Mouse (Mus musculus): ENCODE data around the gene Ddx59. TPM values are rescaled to one million over a fixed set of nuclear protein-coding genes. Genes with fewer than 3 reads are reported as not detected.

Ddx59 gene
- polyA plus RNA-seq (2015; fragmentation: Nextera tagmentation; extraction: Ambion mirVana), result 15.7 and 16.0 TPM in 2 replicates

GRCm38 (mm10) chr1:136414798-136415755, at the start of gene Ddx59:
Gene Ddx59, plus strand, starts transcription at chr1:136415271.
- Histone ChIP-seq H3K4me1 (0 out of 2 replicates have a peak, but pooled peaks cover 2% of the 10 kb centered on the region), H3K4me2 (peak within 1 kb of the TSS; percentile 58), H3K9ac (peak within 1 kb of the TSS; percentile 80), H3K36me3 (peaks cover 6% of the 10 kb centered on the region; the same call in 1 of the 2 replicates), H3K4me3 (replicated peaks) (peak within 1 kb of the TSS; percentile 68), H3K27me3 (no peaks in the 10 kb centered on the region), H3K27ac (peak within 1 kb of the TSS; percentile 98), H3K9me3 (replicated peaks) (no peaks in the 10 kb centered on the region)
- 3% methylated on average over 78 of the region's 78 CpGs for WGBS
- peak; percentile 99 for ATAC-seq (replicated peaks; ENCODE audit: low FRiP score)

- Histone ChIP-seq H3K36me3 (no peaks in the 10 kb centered on the region), H3K9me3 (replicated peaks) (no peaks in the 10 kb centered on the region), H3K4me1 (no peaks in the 10 kb centered on the region), H3K27ac (no peak overlapping the region), H3K27me3 (no peaks in the 10 kb centered on the region), H3K9ac (no peak overlapping the region), H3K4me2 (no peak overlapping the region), H3K4me3 (replicated peaks) (no peak overlapping the region)
- 90% methylated on average over 3 of the region's 3 CpGs for WGBS
- no peak for ATAC-seq (replicated peaks; ENCODE audit: low FRiP score)
These were observed 49.1 kb upstream of the Ddx59 start for GRCm38 (mm10) chr1:136365986-136366385.

- no peak for ATAC-seq (replicated peaks; ENCODE audit: low FRiP score)
- 91% methylated on average over 7 of the region's 7 CpGs for WGBS
These were observed 35.8 kb upstream of the Ddx59 start for GRCm38 (mm10) chr1:136379261-136379660.

GRCm38 (mm10) chr1:136380161-136380560, 34.9 kb upstream of the Ddx59 start:
- Histone ChIP-seq H3K27me3 (no peaks in the 10 kb centered on the region), H3K4me2 (no peak overlapping the region)
- 84% methylated on average over 4 of the region's 4 CpGs for WGBS

More at GRCm38 (mm10) chr1:136379261-136379660, 35.8 kb upstream of the Ddx59 start:
- Histone ChIP-seq H3K9me3 (replicated peaks) (no peaks in the 10 kb centered on the region), H3K36me3 (no peaks in the 10 kb centered on the region), H3K4me3 (replicated peaks) (no peak overlapping the region), H3K27me3 (no peaks in the 10 kb centered on the region), H3K4me1 (no peaks in the 10 kb centered on the region), H3K4me2 (no peak overlapping the region), H3K27ac (no peak overlapping the region), H3K9ac (no peak overlapping the region)

GRCm38 (mm10) chr1:136380606-136381005, 34.5 kb upstream of the Ddx59 start:
- no peak for ATAC-seq (replicated peaks; ENCODE audit: low FRiP score)

More at GRCm38 (mm10) chr1:136380161-136380560, 34.9 kb upstream of the Ddx59 start:
- Histone ChIP-seq H3K36me3 (no peaks in the 10 kb centered on the region), H3K9ac (no peak overlapping the region), H3K27ac (no peak overlapping the region), H3K4me1 (no peaks in the 10 kb centered on the region), H3K4me3 (replicated peaks) (no peak overlapping the region), H3K9me3 (replicated peaks) (no peaks in the 10 kb centered on the region)
- ATAC-seq (replicated peaks; ENCODE audit: low FRiP score), result no peak

GRCm38 (mm10) chr1:136381169-136381568, 33.9 kb upstream of the Ddx59 start:
- no peak overlapping the region for H3K9ac ChIP-seq
- 64% methylated on average over 6 of the region's 6 CpGs for WGBS
- no peak overlapping the region for H3K27ac ChIP-seq
- ATAC-seq (replicated peaks; ENCODE audit: low FRiP score), result no peak
- no peaks in the 10 kb centered on the region for H3K9me3 ChIP-seq (replicated peaks)
- H3K36me3 ChIP-seq, result no peaks in the 10 kb centered on the region
- no peaks in the 10 kb centered on the region for H3K4me1 ChIP-seq
- no peaks in the 10 kb centered on the region for H3K27me3 ChIP-seq
- no peak overlapping the region for H3K4me3 ChIP-seq (replicated peaks)
- H3K4me2 ChIP-seq, result no peak overlapping the region

More at GRCm38 (mm10) chr1:136380606-136381005, 34.5 kb upstream of the Ddx59 start:
- Histone ChIP-seq H3K27me3 (no peaks in the 10 kb centered on the region), H3K4me1 (no peaks in the 10 kb centered on the region), H3K9me3 (replicated peaks) (no peaks in the 10 kb centered on the region), H3K36me3 (no peaks in the 10 kb centered on the region), H3K9ac (no peak overlapping the region), H3K27ac (no peak overlapping the region), H3K4me2 (no peak overlapping the region), H3K4me3 (replicated peaks) (no peak overlapping the region)
- WGBS, result 90% methylated on average over 8 of the region's 8 CpGs

- no peaks in the 10 kb centered on the region for H3K27me3 ChIP-seq
- H3K4me1 ChIP-seq, result no peaks in the 10 kb centered on the region
- no peak for ATAC-seq (replicated peaks; ENCODE audit: low FRiP score)
- H3K9me3 ChIP-seq (replicated peaks), result no peaks in the 10 kb centered on the region
- WGBS, result 78% methylated on average over 5 of the region's 5 CpGs
- H3K9ac ChIP-seq, result no peak overlapping the region
- H3K4me2 ChIP-seq, result no peak overlapping the region
- H3K27ac ChIP-seq, result no peak overlapping the region
- H3K4me3 ChIP-seq (replicated peaks), result no peak overlapping the region
- no peaks in the 10 kb centered on the region for H3K36me3 ChIP-seq
These were observed 33.5 kb upstream of the Ddx59 start for GRCm38 (mm10) chr1:136381583-136381982.

- no peaks in the 10 kb centered on the region for H3K36me3 ChIP-seq
- H3K9me3 ChIP-seq (replicated peaks), result no peaks in the 10 kb centered on the region
- ATAC-seq (replicated peaks; ENCODE audit: low FRiP score), result no peak
- no peak overlapping the region for H3K9ac ChIP-seq
- WGBS, result 37% methylated on average over 5 of the region's 6 CpGs
- no peaks in the 10 kb centered on the region for H3K4me1 ChIP-seq
- no peak overlapping the region for H3K4me2 ChIP-seq
- no peak overlapping the region for H3K4me3 ChIP-seq (replicated peaks)
- no peaks in the 10 kb centered on the region for H3K27me3 ChIP-seq
- H3K27ac ChIP-seq, result no peak overlapping the region
These were observed 28.2 kb upstream of the Ddx59 start for GRCm38 (mm10) chr1:136386914-136387313.

- peak; percentile 43; the same call in 1 of the 2 replicates for ATAC-seq (replicated peaks; ENCODE audit: low FRiP score)
- no peaks in the 10 kb centered on the region for H3K36me3 ChIP-seq
These were observed 20.6 kb upstream of the Ddx59 start for GRCm38 (mm10) chr1:136394506-136394905.

GRCm38 (mm10) chr1:136395073-136395472, 20.0 kb upstream of the Ddx59 start:
- Histone ChIP-seq H3K4me2 (peak overlapping the region; percentile 37; the same call in 1 of the 2 replicates), H3K4me3 (replicated peaks) (no peak overlapping the region), H3K27me3 (no peaks in the 10 kb centered on the region), H3K36me3 (no peaks in the 10 kb centered on the region), H3K9ac (no peak overlapping the region), H3K4me1 (0 out of 2 replicates have a peak, but pooled peaks cover 2% of the 10 kb centered on the region), H3K27ac (no peak overlapping the region), H3K9me3 (replicated peaks) (no peaks in the 10 kb centered on the region)
- no peak for ATAC-seq (replicated peaks; ENCODE audit: low FRiP score)
- 39% methylated on average over 5 of the region's 5 CpGs for WGBS

More at GRCm38 (mm10) chr1:136394506-136394905, 20.6 kb upstream of the Ddx59 start:
- H3K4me1 ChIP-seq, result 0 out of 2 replicates have a peak, but pooled peaks cover 2% of the 10 kb centered on the region
- peak overlapping the region; percentile 37 for H3K4me2 ChIP-seq
- no peak overlapping the region for H3K9ac ChIP-seq
- H3K27ac ChIP-seq, result no peak overlapping the region
- H3K4me3 ChIP-seq (replicated peaks), result no peak overlapping the region
- 37% methylated on average over 10 of the region's 10 CpGs for WGBS
- H3K9me3 ChIP-seq (replicated peaks), result no peaks in the 10 kb centered on the region
- no peaks in the 10 kb centered on the region for H3K27me3 ChIP-seq

- no peak for ATAC-seq (replicated peaks; ENCODE audit: low FRiP score)
- Histone ChIP-seq H3K4me2 (no peak overlapping the region), H3K9me3 (replicated peaks) (no peaks in the 10 kb centered on the region; the same call in 1 of the 2 replicates), H3K27me3 (no peaks in the 10 kb centered on the region), H3K4me1 (no peaks in the 10 kb centered on the region), H3K9ac (no peak overlapping the region), H3K36me3 (no peaks in the 10 kb centered on the region), H3K4me3 (replicated peaks) (no peak overlapping the region), H3K27ac (no peak overlapping the region)
- 72% methylated on average over 8 of the region's 8 CpGs for WGBS
These were observed 13.8 kb upstream of the Ddx59 start for GRCm38 (mm10) chr1:136401281-136401680.

GRCm38 (mm10) chr1:136409631-136410030, 5.4 kb upstream of the Ddx59 start:
- no peaks in the 10 kb centered on the region for H3K4me1 ChIP-seq
- no peak overlapping the region for H3K4me2 ChIP-seq
- WGBS, result 94% methylated on average over 2 of the region's 2 CpGs
- no peaks in the 10 kb centered on the region; the same call in 1 of the 2 replicates for H3K9me3 ChIP-seq (replicated peaks)
- no peaks in the 10 kb centered on the region for H3K27me3 ChIP-seq
- H3K27ac ChIP-seq, result no peak overlapping the region
- no peaks in the 10 kb centered on the region for H3K36me3 ChIP-seq
- H3K4me3 ChIP-seq (replicated peaks), result no peak overlapping the region
- ATAC-seq (replicated peaks; ENCODE audit: low FRiP score), result no peak
- H3K9ac ChIP-seq, result no peak overlapping the region
